Mouse (Mus musculus): ENCODE results near the gene Rab35. TPM values are rescaled to one million over a fixed set of nuclear protein-coding genes. Genes with fewer than 3 reads are reported as not detected.

Rab35 gene
- polyA plus RNA-seq (2012): 77.6 and 89.0 TPM in 2 replicates

DNA sequence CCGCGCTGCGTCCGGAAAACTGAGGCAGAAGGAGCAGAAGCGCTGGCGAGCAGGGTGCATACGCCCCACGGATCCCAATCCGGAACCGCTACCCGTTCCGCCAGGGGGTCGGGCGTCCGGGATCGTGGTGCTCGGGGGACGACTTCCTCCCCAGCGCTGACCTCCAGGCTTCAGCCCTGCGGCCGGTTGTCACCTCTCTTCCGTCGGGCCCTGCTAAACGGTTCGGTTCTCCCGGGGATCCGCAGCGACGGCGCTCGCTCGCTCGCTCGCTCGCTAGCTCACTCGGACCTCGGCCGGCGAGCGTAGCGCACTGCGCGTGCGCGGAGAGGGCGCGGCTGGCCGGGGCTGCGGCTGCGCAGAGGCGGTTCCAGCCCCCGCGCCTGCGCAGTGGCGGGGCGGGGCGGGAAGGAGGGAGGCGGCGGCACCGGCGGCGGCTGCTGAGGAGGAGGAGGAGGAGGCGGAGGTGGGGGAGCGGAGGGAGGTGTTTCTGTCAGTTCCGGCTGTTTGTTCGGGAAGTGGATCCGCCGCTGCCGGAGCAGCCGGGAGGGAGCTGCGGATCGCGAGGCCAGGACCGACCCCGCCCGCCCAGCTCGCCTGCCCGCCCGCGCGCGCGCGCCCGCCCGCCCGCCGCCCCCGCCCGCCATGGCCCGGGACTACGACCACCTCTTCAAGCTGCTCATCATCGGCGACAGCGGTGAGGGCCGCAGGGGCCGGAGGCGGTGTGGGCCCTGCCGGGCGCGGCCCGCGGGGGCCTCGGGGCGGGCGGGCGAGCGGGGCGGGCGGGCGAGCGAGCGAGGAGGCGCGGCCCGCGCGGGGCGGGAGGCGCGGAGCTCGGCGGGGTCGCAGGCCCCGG lies at the start of gene Rab35:
Gene Rab35, plus strand, starts transcription at position 404 of the 853 bp plus-strand sequence.
- TF ChIP-seq GATA1 (IDR thresholded peaks at IDR 0.05; ENCODE audit: low read length): no peak

DNA sequence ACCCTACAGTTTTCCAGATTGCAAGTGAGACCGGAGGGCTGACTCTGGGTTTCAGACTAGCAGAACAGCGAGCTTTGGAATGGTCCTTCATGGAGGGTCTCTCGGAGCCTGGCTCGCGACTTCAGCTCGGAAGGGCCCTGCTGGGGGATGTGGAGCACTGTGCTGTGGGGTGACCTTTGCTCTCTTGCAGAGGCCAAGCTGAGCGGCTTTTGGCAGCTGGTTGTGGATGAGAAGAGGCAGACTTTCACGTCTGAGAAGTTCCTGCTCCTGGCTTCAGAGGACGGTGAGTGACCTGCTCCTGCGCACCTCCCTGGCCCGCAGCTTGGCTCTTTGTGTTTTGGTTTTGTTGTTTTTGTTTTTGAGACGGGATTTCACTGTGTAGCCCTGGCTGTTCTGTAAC lies 46.1 kb upstream of the Rab35 start:
- TF ChIP-seq GATA1 (IDR thresholded peaks at IDR 0.05; ENCODE audit: low read length): no peak

DNA sequence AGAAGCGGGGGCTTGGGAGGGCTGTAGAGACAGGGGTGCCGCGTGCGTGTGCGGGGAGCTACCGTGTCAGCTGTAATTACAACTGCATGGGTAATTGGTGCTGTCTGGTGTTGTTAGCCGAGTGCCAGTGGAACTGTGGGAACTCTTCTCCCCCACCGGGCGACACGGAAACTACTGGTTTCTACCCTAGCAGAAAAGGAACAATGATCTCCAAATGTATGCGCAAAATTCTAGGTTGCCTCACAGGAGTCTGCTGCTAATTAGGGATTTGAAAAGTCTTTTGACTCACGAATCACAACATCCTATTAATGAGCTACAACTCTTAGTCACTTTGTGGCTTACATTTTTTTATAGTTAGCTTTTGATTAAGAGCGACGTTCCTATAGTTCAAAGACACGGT lies 45.5 kb upstream of the Rab35 start:
- no peak for TF ChIP-seq GATA1 (IDR thresholded peaks at IDR 0.05; ENCODE audit: low read length)

DNA sequence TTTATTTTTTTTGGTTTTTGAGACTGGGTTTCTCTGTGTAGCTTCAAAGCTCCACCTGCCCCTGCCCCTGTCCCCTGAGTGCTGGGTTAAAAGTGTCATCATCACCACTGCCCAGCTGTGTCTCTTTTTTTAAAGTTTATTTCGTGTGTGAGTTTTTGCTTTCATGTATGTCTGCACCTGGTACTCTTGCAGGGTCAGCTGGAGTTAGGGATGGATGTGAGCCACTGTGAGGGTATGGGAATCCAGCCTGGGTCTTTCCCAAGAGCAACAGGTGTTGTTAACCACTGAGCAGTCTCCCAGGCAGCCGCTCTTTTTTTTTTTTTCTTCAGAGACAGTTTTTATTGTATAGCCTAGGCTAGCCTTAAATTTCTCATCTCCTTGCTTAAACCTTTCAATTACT lies 44.9 kb upstream of the Rab35 start:
- TF ChIP-seq GATA1 (IDR thresholded peaks at IDR 0.05; ENCODE audit: low read length): no peak

DNA sequence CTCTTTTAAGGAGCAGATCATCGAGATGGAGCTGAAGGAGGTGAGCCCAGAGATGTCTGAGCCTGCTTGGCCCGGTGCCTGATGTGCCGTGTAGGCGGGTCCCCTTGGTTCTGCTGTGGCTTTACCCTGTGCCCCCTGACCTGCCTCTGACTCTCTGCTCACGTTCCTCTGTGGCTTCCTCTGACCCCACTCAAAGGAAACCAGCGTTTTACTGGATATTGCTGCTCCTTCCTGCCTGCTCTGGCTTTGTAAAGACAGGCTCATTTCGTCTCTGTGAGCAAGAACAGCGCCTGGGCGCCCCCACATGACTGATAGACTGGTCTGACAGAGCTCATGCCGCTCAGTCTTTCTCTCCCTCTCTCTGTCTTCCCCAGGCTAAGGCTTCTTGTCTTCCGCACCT lies 40.7 kb upstream of the Rab35 start:
- no peak for TF ChIP-seq GATA1 (IDR thresholded peaks at IDR 0.05; ENCODE audit: low read length)

DNA sequence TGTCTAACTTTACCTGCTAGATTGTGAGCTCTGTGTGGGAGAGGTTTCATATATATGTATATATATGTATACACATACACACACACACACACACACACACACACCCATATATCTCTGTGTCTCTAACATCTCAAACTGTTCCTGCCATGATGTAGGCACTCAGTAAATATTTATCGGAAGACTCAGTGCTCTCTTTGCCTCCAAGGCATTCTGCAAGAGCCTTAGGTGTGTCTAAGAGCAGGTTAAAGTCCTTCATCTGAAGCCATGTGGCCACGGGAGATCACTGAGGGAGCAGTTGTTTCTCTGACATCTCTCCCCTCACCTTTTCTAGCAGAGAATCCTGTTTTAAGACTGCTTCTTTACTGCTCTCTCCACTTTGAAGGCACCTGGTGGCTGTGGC lies 40.2 kb upstream of the Rab35 start:
- no peak for TF ChIP-seq GATA1 (IDR thresholded peaks at IDR 0.05; ENCODE audit: low read length)

DNA sequence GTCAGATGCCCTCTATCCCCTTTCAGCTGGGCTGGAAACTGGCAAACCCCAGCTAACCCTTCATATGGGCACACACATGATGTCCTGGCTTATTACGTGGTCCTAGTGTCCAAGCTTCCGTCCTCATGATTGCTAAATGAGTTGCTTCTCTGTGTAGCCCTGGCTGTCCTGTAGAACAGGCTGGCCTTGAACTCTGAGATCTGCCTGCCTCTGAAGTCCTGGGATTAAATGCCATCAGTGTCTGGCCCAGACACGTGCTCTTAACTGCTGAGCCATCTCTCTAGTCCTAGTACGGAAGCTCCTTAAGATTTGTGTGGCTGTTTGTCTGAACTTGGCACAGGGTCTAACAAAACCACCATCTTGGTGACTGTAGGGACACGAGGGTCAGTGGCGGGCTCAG lies 28.1 kb upstream of the Rab35 start:
- no peak for TF ChIP-seq GATA1 (IDR thresholded peaks at IDR 0.05; ENCODE audit: low read length)

DNA sequence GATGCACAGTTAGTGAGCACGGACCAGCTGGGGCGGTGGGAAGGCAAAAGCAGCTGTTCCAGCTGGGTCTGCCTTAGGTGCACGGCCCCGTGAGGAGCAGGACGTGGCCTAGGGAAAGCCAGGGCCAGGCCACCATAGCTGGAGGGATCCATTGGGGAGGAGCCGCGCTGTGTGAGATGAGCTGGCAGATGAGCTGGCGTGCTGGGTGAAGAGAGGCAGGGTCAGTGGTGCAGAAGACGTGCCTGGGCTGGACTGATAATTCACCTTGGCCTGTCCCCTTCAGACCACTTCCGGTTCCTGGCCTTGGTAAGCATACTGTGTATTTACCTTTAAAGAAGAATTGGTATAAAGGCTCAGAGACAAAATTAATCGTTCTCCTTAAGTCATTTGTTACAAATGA lies 20.1 kb upstream of the Rab35 start:
- TF ChIP-seq GATA1 (IDR thresholded peaks at IDR 0.05; ENCODE audit: low read length): no peak

DNA sequence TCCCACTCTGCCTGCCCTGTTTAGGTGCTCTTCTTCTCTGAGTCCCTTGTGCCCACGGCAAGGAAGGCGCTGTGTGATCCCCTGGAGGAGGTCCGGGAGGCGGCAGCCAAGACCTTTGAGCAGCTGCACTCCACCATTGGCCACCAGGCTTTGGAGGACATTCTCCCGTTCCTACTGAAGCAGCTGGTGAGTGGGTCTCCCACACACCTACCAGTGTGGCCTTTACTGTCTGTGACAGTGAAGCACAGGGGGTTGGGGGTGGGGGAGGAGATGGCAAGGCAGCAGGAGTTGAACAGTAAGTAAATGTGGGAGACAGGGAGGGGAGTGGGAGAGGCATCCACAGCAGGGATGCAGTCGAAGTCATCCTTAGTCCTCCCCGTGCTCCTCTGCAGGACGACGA lies 18.4 kb upstream of the Rab35 start:
- TF ChIP-seq GATA1 (IDR thresholded peaks at IDR 0.05; ENCODE audit: low read length): no peak

DNA sequence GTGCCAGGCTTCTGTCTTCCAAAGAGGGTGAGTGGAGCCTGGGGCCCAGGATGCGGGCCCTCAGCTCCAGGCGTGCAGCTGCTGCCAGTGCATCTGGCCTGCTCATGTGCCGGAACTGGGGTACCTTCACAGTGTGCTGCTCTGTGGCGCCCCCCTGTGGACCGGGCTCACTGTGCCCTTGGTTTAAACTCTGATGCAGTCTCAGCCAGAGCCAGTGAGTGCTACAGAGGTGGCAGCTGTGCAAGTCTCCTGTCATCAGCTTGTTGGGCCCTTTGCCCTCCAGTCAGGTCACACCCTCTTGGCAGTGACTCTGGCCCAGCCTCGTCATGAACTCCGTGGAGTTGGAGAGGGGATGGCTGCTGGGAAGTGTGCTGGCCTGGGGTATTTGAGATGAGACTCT lies 16.8 kb upstream of the Rab35 start:
- TF ChIP-seq GATA1 (IDR thresholded peaks at IDR 0.05; ENCODE audit: low read length): no peak

DNA sequence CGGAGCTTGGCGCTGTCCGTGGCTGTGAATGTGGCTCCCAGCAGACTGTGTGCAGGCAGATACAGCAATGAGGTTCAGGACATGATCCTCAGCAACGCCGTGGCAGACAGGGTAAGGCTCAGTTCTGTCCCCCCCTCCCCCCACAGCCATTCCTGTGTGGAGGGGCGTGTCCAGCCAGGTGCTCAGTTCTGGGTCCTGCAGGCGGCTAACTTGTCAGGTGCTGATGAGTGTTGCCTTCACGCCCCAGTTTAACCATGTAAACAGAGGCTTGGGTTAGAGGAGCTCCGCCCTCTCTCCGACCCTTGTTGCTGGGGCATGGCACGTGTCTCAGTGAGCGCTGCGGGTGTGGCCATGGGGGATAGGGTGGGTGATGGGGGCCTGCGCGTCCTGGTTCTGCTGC lies 12.0 kb upstream of the Rab35 start:
- no peak for TF ChIP-seq GATA1 (IDR thresholded peaks at IDR 0.05; ENCODE audit: low read length)

DNA sequence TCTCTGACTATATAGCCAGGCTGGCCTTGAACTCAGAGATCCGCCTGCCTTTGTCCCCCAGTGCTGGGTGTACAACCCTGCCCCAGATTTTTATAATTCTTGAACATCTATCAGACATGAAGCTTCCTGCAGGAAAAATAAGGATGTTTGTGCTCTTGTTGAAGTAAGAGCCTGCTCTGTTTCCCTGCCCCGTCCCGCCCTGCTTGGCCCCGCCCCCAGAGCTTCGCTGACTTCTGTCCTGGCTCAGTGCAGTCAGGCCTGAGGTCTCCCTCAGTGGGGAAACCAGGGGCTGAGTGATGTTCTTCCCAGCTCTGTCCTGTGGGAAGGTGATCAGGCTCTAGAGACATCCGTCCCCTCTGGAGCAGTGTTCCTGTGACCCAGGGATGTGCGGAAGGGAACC lies 9.0 kb upstream of the Rab35 start:
- no peak for TF ChIP-seq GATA1 (IDR thresholded peaks at IDR 0.05; ENCODE audit: low read length)

DNA sequence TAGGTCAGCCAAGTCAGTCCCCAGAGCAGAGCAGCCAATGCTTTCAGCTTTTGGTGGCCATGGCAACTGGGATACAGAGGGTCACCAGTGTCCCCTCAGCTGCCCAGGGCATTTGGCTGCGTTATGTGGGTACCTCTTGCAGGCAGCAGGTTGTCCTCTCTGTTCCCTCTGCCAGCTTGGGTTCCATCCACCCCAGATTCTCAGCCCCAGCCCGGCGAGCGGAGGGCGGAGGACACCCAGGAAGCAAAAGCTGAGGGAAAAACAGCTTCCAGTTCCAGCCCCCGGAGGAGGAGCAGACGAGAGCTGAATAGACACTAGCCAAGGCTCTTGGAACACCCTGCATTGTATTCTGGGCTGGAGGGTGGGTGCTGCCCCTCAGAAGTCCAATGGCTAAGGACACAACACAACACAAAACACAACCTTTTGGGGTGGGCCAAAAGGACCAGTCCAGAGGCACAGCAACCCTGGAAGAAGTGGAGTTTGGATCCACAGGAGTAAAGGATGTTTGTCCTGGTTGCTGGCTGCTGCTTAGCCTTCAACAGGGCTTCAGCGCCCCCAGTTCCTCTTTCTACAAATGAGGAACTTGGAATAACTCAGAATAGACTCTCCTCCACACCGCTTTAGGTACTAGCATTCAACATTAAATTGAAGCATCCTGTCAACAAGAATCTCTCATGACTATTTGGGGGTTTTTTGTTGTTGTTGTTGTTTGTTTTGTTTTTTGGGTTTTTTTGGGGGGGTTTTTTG lies 7.8 kb upstream of the Rab35 start:
- TF ChIP-seq GATA1 (IDR thresholded peaks at IDR 0.05; ENCODE audit: low read length): no peak

DNA sequence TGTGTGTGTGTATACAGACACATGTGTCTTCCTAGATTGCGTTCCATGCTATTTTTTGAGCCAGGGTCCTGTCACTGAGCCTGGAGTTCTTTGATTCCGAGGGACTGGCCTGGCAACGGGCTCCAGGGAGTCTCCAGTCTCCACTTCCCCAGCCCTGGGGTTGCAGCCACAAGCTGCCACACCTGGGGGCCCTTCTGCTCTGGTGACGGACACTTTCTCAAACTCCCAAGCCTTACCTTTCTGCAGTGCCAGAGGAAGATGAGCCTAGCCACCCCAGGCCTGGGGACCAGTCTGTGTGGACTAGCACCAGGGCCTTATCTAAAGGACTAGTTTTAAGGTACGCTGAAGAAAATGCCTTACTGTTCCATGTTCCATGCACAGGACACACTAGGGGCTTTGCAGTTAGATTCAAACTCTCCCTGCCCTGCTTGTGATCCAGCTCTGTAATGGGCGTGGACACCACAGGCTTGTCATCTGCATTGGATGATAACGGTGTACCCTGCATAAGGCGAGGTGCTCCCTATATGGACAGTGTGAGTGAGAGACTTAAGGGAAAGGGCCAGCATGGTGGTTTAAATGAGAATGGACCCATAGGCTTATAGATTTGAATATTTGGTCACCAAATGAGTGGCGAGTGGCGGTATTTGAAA lies 5.3 kb upstream of the Rab35 start:
- no peak for TF ChIP-seq GATA1 (IDR thresholded peaks at IDR 0.05; ENCODE audit: low read length)

DNA sequence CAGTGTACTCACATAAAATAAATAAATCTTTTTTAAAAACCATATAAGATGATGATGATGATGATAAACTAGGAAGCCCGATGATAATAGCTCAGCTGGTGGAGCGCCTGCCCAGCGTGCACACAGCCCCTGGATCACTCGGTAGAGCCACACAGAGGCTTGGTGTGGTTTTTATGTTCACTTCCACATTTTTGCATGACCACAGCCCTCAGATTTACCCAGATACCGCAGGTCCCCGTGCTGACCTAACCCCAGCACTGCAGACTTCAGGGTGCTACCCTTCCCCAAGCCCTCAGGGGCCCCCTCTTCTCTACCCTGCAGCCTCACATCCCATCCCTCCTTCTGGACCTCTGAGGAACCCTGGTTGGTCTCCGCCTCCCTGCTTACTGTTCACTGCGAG lies 3.6 kb upstream of the Rab35 start:
- TF ChIP-seq GATA1 (IDR thresholded peaks at IDR 0.05; ENCODE audit: low read length): no peak

DNA sequence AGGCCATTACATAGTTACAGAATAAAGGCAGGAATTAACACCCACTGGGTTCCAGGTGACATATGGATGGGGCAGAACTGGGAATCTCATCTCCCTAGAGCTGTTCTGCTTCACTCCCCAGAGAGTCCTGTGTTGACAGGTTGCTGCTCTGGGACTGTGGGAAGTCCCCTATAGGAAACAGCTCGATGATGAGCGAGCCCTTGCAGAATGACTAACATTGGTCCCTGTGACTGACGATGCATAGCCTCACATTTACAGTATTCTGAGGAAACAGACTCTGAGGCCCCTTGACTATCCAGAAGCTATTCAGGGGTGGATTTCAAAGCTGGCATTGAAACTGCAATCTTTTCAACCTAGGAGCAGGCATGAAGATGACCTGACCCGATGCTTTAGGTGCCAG lies 2.0 kb upstream of the Rab35 start:
- TF ChIP-seq GATA1 (IDR thresholded peaks at IDR 0.05; ENCODE audit: low read length): no peak
